Mouse (Mus musculus): ENCODE measurements at regions not wholly inside any gene's neighbourhood (a gene's known extent, or its start where the extent isn't known, plus 50 kb on each side); places are given as distances from the start of the nearest gene placed in this dataset.

DNA sequence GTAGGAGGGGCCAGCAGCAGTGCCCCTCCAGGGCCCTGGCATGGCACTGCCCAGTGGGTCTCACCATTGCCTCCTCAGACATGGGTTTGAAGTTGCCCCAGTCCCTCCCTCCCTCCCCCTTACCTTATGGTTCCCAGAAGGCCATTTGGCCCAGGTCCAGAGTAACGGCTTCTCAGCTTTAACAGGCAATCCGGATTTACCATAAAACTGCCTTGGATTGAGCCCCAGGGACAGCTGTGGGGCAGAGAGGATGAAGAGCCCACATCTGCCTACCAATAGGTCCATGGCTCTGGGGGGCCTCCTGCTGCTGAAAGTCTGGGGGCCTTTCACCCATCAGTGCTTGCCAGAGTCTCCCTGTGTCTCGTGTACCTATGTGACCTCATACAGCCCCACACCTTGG lies 222.9 kb upstream of the Sulf2 start:
- 48% methylated on average over 3 of the region's 3 CpGs for WGBS (ENCODE audit: insufficient replicate concordance)
- H3K4me3 ChIP-seq (ENCODE audit: low read depth, low read length): no peak overlapping the region
- H3K4me2 ChIP-seq (ENCODE audit: low read depth, low read length): no peak overlapping the region
- H3K36me3 ChIP-seq (replicated peaks; ENCODE audit: insufficient read depth, low read length): no peaks in the 10 kb centered on the region
- no peak overlapping the region for H3K9ac ChIP-seq (replicated peaks)
- no peaks in the 10 kb centered on the region for H3K9me3 ChIP-seq (ENCODE audit: low read length)
- TF ChIP-seq EP300 (IDR thresholded peaks at IDR 0.05; ENCODE audit: low read depth): no peak
- no peak for TF ChIP-seq CTCF (IDR thresholded peaks at IDR 0.05; ENCODE audit: low read depth)
- no peak for ATAC-seq
- H3K27ac ChIP-seq (ENCODE audit: low read depth): no peak overlapping the region
- no peaks in the 10 kb centered on the region for H3K4me1 ChIP-seq (ENCODE audit: insufficient read depth)
- no peaks in the 10 kb centered on the region for H3K27me3 ChIP-seq (ENCODE audit: insufficient read depth, low read length)
- no peak for DNase-seq

DNA sequence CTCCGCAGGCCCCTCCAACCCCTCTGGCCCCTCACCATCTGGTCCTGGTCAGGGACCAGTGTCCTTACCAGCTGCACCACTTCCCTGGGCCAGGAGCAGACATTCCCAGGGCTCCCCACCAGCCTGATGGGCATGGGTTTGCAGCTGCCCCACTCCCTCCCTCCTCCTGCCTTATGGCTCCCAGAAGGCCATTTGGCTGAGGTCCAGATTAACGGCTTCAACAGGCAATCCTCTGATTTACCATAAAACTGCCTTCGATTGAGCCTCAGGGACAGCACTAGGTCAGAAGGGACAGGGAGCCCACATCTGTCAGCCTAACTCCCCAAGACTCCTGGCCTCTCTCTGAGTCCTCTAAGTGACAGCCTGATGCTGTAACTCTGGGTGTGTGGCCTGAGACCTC lies 221.9 kb upstream of the Sulf2 start:
- Histone ChIP-seq H3K4me2 (ENCODE audit: low read depth, low read length) (no peak overlapping the region), H3K9me3 (ENCODE audit: low read length) (no peaks in the 10 kb centered on the region), H3K4me3 (ENCODE audit: low read depth, low read length) (no peak overlapping the region), H3K27me3 (ENCODE audit: insufficient read depth, low read length) (no peaks in the 10 kb centered on the region), H3K9ac (replicated peaks) (no peak overlapping the region), H3K4me1 (ENCODE audit: insufficient read depth) (no peaks in the 10 kb centered on the region), H3K27ac (ENCODE audit: low read depth) (no peak overlapping the region), H3K36me3 (replicated peaks; ENCODE audit: insufficient read depth, low read length) (no peaks in the 10 kb centered on the region)
- no peak for ATAC-seq
- TF ChIP-seq EP300 (IDR thresholded peaks at IDR 0.05; ENCODE audit: low read depth): no peak
- TF ChIP-seq CTCF (IDR thresholded peaks at IDR 0.05; ENCODE audit: low read depth): no peak
- whole genome bisulfite sequencing (ENCODE audit: insufficient replicate concordance): 39% methylated on average over 3 of the region's 3 CpGs
- DNase-seq: no peak

DNA sequence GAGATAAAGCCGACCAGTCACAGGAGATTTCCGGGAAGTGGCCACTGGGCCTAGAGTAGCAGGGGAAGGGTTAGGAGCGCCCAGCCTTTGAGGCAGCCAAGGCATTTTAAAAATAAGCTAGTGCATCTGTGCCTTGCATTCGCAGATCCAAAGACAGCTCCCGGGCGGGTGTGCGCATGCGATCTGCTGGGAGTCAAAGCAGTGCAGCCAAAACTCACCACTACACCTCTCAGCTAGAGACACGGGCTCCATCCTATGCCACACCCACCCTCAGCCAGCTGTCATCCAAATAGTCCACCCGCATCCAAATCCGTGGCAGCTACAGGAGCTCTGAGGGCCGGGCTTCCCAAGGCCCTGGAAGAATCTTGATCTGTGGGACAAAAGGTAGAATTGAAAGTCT lies 220.2 kb upstream of the Sulf2 start:
- no peaks in the 10 kb centered on the region for H3K9me3 ChIP-seq (ENCODE audit: low read length)
- no peaks in the 10 kb centered on the region for H3K36me3 ChIP-seq (replicated peaks; ENCODE audit: insufficient read depth, low read length)
- H3K4me2 ChIP-seq (ENCODE audit: low read depth, low read length): no peak overlapping the region
- WGBS (ENCODE audit: insufficient replicate concordance): 79% methylated on average over 12 of the region's 12 CpGs
- TF ChIP-seq EP300 (IDR thresholded peaks at IDR 0.05; ENCODE audit: low read depth): no peak
- TF ChIP-seq CTCF (IDR thresholded peaks at IDR 0.05; ENCODE audit: low read depth): no peak
- H3K4me3 ChIP-seq (ENCODE audit: low read depth, low read length): no peak overlapping the region
- no peaks in the 10 kb centered on the region for H3K27me3 ChIP-seq (ENCODE audit: insufficient read depth, low read length)
- H3K27ac ChIP-seq (ENCODE audit: low read depth): no peak overlapping the region
- H3K4me1 ChIP-seq (ENCODE audit: insufficient read depth): no peaks in the 10 kb centered on the region
- no peak overlapping the region for H3K9ac ChIP-seq (replicated peaks)
- ATAC-seq: no peak
- DNase-seq: no peak

DNA sequence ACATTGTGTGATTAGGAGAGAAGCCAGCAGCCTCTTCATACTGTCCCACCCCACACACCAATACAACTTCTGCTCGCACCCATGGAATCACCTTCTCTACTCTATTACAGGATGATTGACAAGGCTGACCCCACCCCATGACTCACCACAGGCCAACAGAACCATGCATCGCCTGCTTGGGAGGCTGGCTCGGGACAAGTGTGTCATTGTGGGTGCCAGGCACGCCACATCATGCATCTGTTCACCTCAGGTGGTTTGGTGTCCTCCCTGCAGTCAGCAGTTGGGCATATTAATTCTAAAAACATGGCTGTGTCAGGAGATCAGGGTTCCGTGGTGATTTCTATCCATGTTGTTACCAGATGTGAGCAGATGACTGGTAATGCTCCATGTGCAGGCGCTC lies 215.3 kb upstream of the Sulf2 start:
- Histone ChIP-seq H3K4me3 (ENCODE audit: low read depth, low read length) (no peak overlapping the region), H3K27me3 (ENCODE audit: insufficient read depth, low read length) (no peaks in the 10 kb centered on the region), H3K4me1 (ENCODE audit: insufficient read depth) (no peaks in the 10 kb centered on the region), H3K9ac (replicated peaks) (no peak overlapping the region), H3K27ac (ENCODE audit: low read depth) (no peak overlapping the region), H3K9me3 (ENCODE audit: low read length) (no peaks in the 10 kb centered on the region), H3K36me3 (replicated peaks; ENCODE audit: insufficient read depth, low read length) (no peaks in the 10 kb centered on the region), H3K4me2 (ENCODE audit: low read depth, low read length) (no peak overlapping the region)
- DNase-seq (no peak), ATAC-seq (no peak)
- TF ChIP-seq CTCF (IDR thresholded peaks at IDR 0.05; ENCODE audit: low read depth): no peak
- TF ChIP-seq EP300 (IDR thresholded peaks at IDR 0.05; ENCODE audit: low read depth): no peak
- WGBS (ENCODE audit: insufficient replicate concordance): 74% methylated on average over 6 of the region's 6 CpGs

DNA sequence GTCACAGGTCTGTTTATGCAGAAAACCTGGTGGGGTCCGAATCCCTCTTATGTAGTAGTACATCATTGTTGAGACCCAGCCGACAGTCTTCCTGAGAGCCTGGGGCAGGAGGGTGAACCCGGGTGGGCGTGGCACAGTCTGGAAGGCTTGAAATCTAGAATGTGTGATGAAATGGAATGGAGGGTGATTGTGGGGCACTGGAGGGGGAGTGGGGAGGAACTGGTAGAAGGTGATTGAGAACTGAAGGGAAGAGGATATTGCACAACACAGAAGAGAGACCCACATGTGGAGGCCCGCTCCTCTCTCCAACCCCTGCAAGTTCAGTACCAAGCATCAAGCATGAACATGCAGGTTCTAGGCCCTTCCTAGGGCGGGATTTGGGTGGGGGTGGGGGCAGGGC lies 206.2 kb upstream of the Sulf2 start:
- DNase-seq (no peak), ATAC-seq (no peak)
- WGBS (ENCODE audit: insufficient replicate concordance): 54% methylated on average over 6 of the region's 6 CpGs
- H3K4me3 ChIP-seq (ENCODE audit: low read depth, low read length): no peak overlapping the region
- no peaks in the 10 kb centered on the region for H3K27me3 ChIP-seq (ENCODE audit: insufficient read depth, low read length)
- no peak overlapping the region for H3K4me2 ChIP-seq (ENCODE audit: low read depth, low read length)
- no peaks in the 10 kb centered on the region for H3K9me3 ChIP-seq (ENCODE audit: low read length)
- H3K9ac ChIP-seq (replicated peaks): no peak overlapping the region
- no peak overlapping the region for H3K27ac ChIP-seq (ENCODE audit: low read depth)
- no peaks in the 10 kb centered on the region for H3K36me3 ChIP-seq (replicated peaks; ENCODE audit: insufficient read depth, low read length)
- no peak for TF ChIP-seq CTCF (IDR thresholded peaks at IDR 0.05; ENCODE audit: low read depth)
- TF ChIP-seq EP300 (IDR thresholded peaks at IDR 0.05; ENCODE audit: low read depth): no peak
- no peaks in the 10 kb centered on the region for H3K4me1 ChIP-seq (ENCODE audit: insufficient read depth)

DNA sequence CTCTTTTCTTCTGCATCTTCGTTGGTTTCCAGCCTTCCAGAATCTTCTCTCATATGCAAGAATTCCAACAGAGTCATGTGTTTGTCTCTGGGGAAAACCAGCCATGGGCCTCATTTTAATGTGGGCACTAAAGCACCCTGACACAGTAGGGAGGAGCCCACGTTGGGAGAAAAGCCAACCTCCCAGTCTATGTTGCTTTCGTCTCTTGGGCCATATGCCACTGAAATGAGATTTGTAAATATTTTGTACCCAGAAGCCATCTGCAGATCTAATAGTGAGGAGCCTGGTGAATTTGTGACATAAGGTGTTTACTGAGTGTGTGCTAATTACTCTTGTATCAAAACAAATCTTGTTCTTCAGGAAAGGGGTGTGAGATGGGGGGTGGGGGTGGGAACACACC lies 205.3 kb upstream of the Sulf2 start:
- no peak overlapping the region for H3K9ac ChIP-seq (replicated peaks)

DNA sequence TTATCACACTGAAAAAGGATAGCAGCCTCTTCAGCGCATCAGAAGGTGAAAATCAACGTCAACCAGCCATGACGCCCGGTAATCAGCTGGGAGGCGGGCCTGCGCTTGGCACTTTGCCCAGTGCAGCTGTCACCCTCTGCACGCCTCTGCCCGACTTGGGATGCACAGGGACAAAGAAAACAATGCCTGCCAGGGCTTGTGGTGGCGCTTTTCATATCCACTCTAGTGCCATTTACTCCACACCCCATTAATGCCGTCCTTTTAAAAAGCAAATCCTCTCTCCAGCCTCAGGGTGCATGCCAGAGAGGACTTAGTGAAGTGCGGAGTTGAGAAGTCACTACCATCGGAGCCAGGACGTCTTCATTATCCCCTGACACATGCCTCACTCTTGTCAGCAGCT lies 204.5 kb upstream of the Sulf2 start:
- Histone ChIP-seq H3K4me1 (ENCODE audit: insufficient read depth) (no peaks in the 10 kb centered on the region), H3K27me3 (ENCODE audit: insufficient read depth, low read length) (no peaks in the 10 kb centered on the region), H3K36me3 (replicated peaks; ENCODE audit: insufficient read depth, low read length) (no peaks in the 10 kb centered on the region), H3K9ac (replicated peaks) (no peak overlapping the region), H3K4me3 (ENCODE audit: low read depth, low read length) (no peak overlapping the region), H3K27ac (ENCODE audit: low read depth) (no peak overlapping the region), H3K9me3 (ENCODE audit: low read length) (no peaks in the 10 kb centered on the region), H3K4me2 (ENCODE audit: low read depth, low read length) (no peak overlapping the region)
- 65% methylated on average over 13 of the region's 13 CpGs for WGBS (ENCODE audit: insufficient replicate concordance)
- no peak for ATAC-seq
- no peak for DNase-seq
- no peak for TF ChIP-seq EP300 (IDR thresholded peaks at IDR 0.05; ENCODE audit: low read depth)
- TF ChIP-seq CTCF (IDR thresholded peaks at IDR 0.05; ENCODE audit: low read depth): no peak

More for the DNA sequence above, 205.3 kb upstream of the Sulf2 start:
- no peak overlapping the region for H3K4me3 ChIP-seq (ENCODE audit: low read depth, low read length)
- no peaks in the 10 kb centered on the region for H3K36me3 ChIP-seq (replicated peaks; ENCODE audit: insufficient read depth, low read length)
- WGBS (ENCODE audit: insufficient replicate concordance): 63% methylated on average over 3 of the region's 3 CpGs
- H3K27ac ChIP-seq (ENCODE audit: low read depth): no peak overlapping the region
- DNase-seq (no peak), ATAC-seq (no peak)
- H3K9me3 ChIP-seq (ENCODE audit: low read length): no peaks in the 10 kb centered on the region
- TF ChIP-seq EP300 (IDR thresholded peaks at IDR 0.05; ENCODE audit: low read depth): no peak
- TF ChIP-seq CTCF (IDR thresholded peaks at IDR 0.05; ENCODE audit: low read depth): no peak
- H3K27me3 ChIP-seq (ENCODE audit: insufficient read depth, low read length): no peaks in the 10 kb centered on the region
- no peaks in the 10 kb centered on the region for H3K4me1 ChIP-seq (ENCODE audit: insufficient read depth)
- no peak overlapping the region for H3K4me2 ChIP-seq (ENCODE audit: low read depth, low read length)

Data from liver, postnatal 0 days (tissue).